Mouse (Mus musculus) heart, embryonic 12.5 days (tissue): ENCODE results near the gene Arhgdib. TPM values are rescaled to one million over a fixed set of nuclear protein-coding genes. Genes with fewer than 3 reads are reported as not detected.

Experiments used
- ATAC-seq: fragments of 200-750 bp; cut with Nextera tagmentation; 2 replicates; pipeline ENCODE4 v1.8.0; 2017; ENCODE audit warnings: moderate TSS enrichment, moderate library complexity; ENCODE audit not compliant: insufficient number of reproducible peaks, low FRiP score
- H3K27ac ChIP-seq: fragments of 300-500 bp; sonication (generic); 2 replicates; pipeline ENCODE4 v1.5.1; 2016; ENCODE audit warnings: mild to moderate bottlenecking, moderate library complexity; ENCODE audit not compliant: poor library complexity, severe bottlenecking
- H3K27me3 ChIP-seq: fragments of 300-500 bp; sonication (generic); replicated peaks from 2 replicates; pipeline ENCODE4 v1.6.1; 2016; ENCODE audit warnings: mild to moderate bottlenecking, moderate library complexity
- H3K36me3 ChIP-seq: fragments of 300-500 bp; sonication (generic); 2 replicates; pipeline ENCODE4 v1.6.1; 2016; ENCODE audit warnings: mild to moderate bottlenecking, moderate library complexity
- H3K4me1 ChIP-seq: fragments of 300-500 bp; sonication (generic); replicated peaks from 2 replicates; pipeline ENCODE4 v1.6.1; 2016; ENCODE audit warnings: mild to moderate bottlenecking
- H3K4me2 ChIP-seq: fragments of 300-500 bp; sonication (generic); 2 replicates; pipeline ENCODE4 v1.6.1; 2016; ENCODE audit warnings: mild to moderate bottlenecking, moderate library complexity
- H3K4me3 ChIP-seq: fragments of 300-500 bp; sonication (generic); 2 replicates; pipeline ENCODE4 v1.5.1; 2016; ENCODE audit warnings: mild to moderate bottlenecking
- H3K9ac ChIP-seq: fragments of 300-500 bp; sonication (generic); 2 replicates; pipeline ENCODE4 v1.6.1; 2016; ENCODE audit warnings: mild to moderate bottlenecking, moderate library complexity
- H3K9me3 ChIP-seq: fragments of 300-500 bp; sonication (generic); replicated peaks from 2 replicates; pipeline ENCODE4 v1.6.1; 2016; ENCODE audit warnings: mild to moderate bottlenecking, moderate library complexity
- WGBS: fragments of 180-500 bp; shearing (Covaris S2); methylation state at CpG from one replicate; pipeline ENCODE4 v1.1.7; 2016; 5-methylcytosine and 5-hydroxymethylcytosine counted together
- polyA plus RNA-seq: library from polyadenylated mRNA; unstranded; fragments of >200 nt; fragmentation: Nextera tagmentation; extraction: Ambion mirVana; gene quantifications from 2 replicates; pipeline ENCODE4 v1.2.1, GENCODE M21; 2016

Gene Arhgdib
- polyA plus RNA-seq, 1 experiment from 2014 or later, result 93.8 TPM

- Histone ChIP-seq H3K36me3 (no peaks in the 10 kb centered on the region), H3K9me3 (0 out of 2 replicates have a peak, but pooled peaks cover 3% of the 10 kb centered on the region), H3K4me3 (no peak overlapping the region), H3K4me2 (no peak overlapping the region), H3K27me3 (no peaks in the 10 kb centered on the region), H3K9ac (no peak overlapping the region), H3K27ac (no peak overlapping the region), H3K4me1 (peaks cover 20% of the 10 kb centered on the region)
- ATAC-seq, result no peak
- 79% methylated on average over 9 of the region's 9 CpGs for WGBS
These were observed 39.2 kb downstream of the Arhgdib start for GRCm38 (mm10) chr6:136902527-136902926.

- peaks cover 15% of the 10 kb centered on the region for H3K4me1 ChIP-seq
- no peaks in the 10 kb centered on the region for H3K27me3 ChIP-seq
- 65% methylated on average over 2 of the region's 2 CpGs for WGBS
- H3K9me3 ChIP-seq, result 0 out of 2 replicates have a peak, but pooled peaks cover 3% of the 10 kb centered on the region
- no peak overlapping the region for H3K9ac ChIP-seq
- H3K36me3 ChIP-seq, result no peaks in the 10 kb centered on the region
- H3K27ac ChIP-seq, result no peak overlapping the region
- H3K4me2 ChIP-seq, result no peak overlapping the region
- ATAC-seq, result no peak
- H3K4me3 ChIP-seq, result no peak overlapping the region
These were observed 40.7 kb downstream of the Arhgdib start for GRCm38 (mm10) chr6:136901010-136901409.

- 47% methylated on average over 4 of the region's 4 CpGs for WGBS
- 0 out of 2 replicates have a peak, but pooled peaks cover 3% of the 10 kb centered on the region for H3K9me3 ChIP-seq
- H3K27ac ChIP-seq, result no peak overlapping the region
These were observed 41.2 kb downstream of the Arhgdib start for GRCm38 (mm10) chr6:136900369-136901009.

DNA sequence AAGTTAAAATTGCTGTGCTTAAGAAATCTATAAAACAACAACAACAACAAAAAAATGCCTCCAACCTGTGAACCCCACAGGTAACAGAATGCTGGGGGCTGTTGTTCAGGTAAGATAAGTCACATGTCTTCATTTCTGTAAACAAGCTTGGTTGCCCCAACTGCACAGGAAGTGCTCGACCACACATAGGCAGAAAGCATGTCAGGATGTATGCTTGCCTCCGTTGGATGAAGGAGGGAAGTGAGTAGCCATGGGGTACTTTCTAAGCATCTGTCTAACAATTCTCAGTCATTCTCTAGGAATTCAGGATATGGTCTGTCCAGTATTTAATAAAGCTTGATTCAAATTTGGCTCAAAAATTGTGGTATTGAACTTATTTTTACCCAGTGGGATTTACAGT, 42.7 kb downstream of the Arhgdib start:
- Histone ChIP-seq H3K4me2 (no peak overlapping the region), H3K4me1 (peaks cover 20% of the 10 kb centered on the region), H3K4me3 (no peak overlapping the region), H3K27ac (0 out of 2 replicates have a peak overlapping the region, but pooled peaks have one; percentile 48), H3K27me3 (no peaks in the 10 kb centered on the region), H3K9ac (no peak overlapping the region), H3K9me3 (0 out of 2 replicates have a peak, but pooled peaks cover 3% of the 10 kb centered on the region), H3K36me3 (no peaks in the 10 kb centered on the region)
- WGBS, result 63% methylated on average over 2 of the region's 2 CpGs
- ATAC-seq, result no peak

More at GRCm38 (mm10) chr6:136900369-136901009, 41.2 kb downstream of the Arhgdib start:
- Histone ChIP-seq H3K36me3 (no peaks in the 10 kb centered on the region), H3K4me1 (peaks cover 15% of the 10 kb centered on the region), H3K4me2 (no peak overlapping the region), H3K4me3 (no peak overlapping the region), H3K27me3 (no peaks in the 10 kb centered on the region), H3K9ac (no peak overlapping the region)
- no peak for ATAC-seq

GRCm38 (mm10) chr6:136898222-136898621, 43.5 kb downstream of the Arhgdib start:
- Histone ChIP-seq H3K4me1 (peaks cover 20% of the 10 kb centered on the region), H3K9ac (no peak overlapping the region), H3K9me3 (0 out of 2 replicates have a peak, but pooled peaks cover 3% of the 10 kb centered on the region), H3K4me3 (no peak overlapping the region), H3K27ac (peak overlapping the region; percentile 48; the same call in 1 of the 2 replicates), H3K4me2 (no peak overlapping the region), H3K27me3 (no peaks in the 10 kb centered on the region), H3K36me3 (no peaks in the 10 kb centered on the region)
- ATAC-seq, result peak; percentile 60
- WGBS, result 10% methylated on average over 4 of the region's 4 CpGs

DNA sequence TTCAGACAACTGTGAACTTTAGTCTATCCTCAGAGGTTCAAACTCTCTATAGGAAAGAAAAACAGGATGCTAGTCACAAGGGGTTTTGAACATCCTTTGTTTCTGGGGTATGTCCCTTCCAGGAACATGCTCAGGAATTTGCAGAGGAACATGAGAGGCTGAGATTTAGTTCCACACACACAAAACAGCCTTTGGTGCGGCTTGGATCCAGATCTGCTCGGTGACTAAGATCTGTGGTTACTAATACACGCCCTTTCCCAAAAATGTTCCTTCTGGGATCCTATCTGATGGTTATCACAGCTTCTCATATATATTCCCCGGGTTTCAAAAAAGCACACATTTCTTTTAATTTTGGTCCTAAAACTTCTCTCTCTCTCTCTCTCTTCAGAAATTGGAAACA, 43.9 kb downstream of the Arhgdib start:
- H3K4me1 ChIP-seq, result peaks cover 20% of the 10 kb centered on the region
- H3K4me3 ChIP-seq, result no peak overlapping the region
- no peaks in the 10 kb centered on the region for H3K27me3 ChIP-seq
- 0 out of 2 replicates have a peak, but pooled peaks cover 3% of the 10 kb centered on the region for H3K9me3 ChIP-seq
- no peak for ATAC-seq
- H3K36me3 ChIP-seq, result no peaks in the 10 kb centered on the region
- 52% methylated on average over 4 of the region's 4 CpGs for WGBS
- H3K4me2 ChIP-seq, result no peak overlapping the region
- H3K9ac ChIP-seq, result no peak overlapping the region
- H3K27ac ChIP-seq, result 0 out of 2 replicates have a peak overlapping the region, but pooled peaks have one; percentile 35

DNA sequence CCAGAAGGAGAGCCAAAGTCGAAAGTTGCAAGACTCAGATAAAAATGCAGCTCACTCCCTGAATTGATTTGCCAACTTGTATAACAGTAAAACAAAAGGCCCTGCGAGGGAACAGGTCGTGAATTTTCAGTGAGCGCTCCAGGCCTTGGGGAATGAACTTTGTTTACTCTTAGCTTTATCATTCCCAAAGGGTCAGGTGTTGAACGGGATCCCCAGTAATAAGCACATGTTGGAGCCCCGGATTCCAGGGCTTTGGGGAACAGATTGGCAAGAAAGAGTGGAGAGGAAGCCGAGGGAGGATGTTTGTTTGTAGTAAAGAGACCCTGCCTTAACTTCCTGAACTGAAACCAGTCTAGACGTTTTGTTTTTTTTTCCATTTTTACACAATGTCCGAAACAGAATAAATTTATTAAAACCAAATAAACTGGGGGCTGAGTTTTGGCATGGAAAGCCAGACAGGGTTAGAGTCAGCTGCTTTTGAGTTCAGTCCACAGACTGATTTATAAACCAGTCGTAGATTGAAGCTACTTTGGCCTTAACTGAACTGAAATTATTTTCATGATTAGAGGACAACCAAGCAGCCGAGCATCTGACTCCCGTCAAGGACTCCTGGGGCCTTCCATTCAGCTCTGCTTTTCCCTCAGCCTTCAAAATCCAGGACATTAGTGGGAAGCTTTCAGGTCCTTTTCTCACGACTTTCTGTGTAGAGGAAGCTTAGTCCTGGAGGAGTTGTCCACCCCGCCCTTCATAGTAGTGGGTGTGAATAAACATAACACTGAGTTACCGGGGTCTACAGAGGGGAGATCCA, 47.0 kb downstream of the Arhgdib start:
- Histone ChIP-seq H3K4me2 (no peak overlapping the region), H3K9ac (no peak overlapping the region), H3K9me3 (0 out of 2 replicates have a peak, but pooled peaks cover 3% of the 10 kb centered on the region), H3K4me1 (peaks cover 20% of the 10 kb centered on the region), H3K4me3 (no peak overlapping the region), H3K36me3 (no peaks in the 10 kb centered on the region), H3K27ac (peak overlapping the region; percentile 67), H3K27me3 (no peaks in the 10 kb centered on the region)
- ATAC-seq, result no peak
- 48% methylated on average over 15 of the region's 15 CpGs for WGBS

DNA sequence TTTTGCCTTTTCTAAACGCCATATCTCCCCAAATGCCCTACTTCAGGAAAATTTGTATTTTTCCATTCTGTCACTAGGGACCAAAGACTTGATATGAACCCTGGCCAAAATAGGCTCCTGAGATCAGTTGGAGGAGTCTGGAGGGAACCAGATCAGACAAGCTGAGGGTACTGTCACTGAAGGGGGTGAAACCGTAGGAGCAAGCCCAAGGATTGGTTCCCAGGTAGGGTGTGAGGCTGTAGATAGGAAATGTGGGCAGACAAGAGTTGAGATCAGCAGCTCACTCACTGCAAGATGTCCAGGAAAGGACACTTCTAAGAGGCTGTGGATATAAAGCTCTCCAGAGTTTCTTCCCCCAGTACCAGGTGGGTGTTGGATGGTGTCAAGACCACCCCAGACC, 49.7 kb downstream of the Arhgdib start:
- Histone ChIP-seq H3K4me3 (no peak overlapping the region), H3K9me3 (no peaks in the 10 kb centered on the region), H3K36me3 (no peaks in the 10 kb centered on the region), H3K4me2 (no peak overlapping the region), H3K27me3 (no peaks in the 10 kb centered on the region), H3K27ac (no peak overlapping the region), H3K9ac (no peak overlapping the region), H3K4me1 (peaks cover 12% of the 10 kb centered on the region)
- ATAC-seq, result no peak
- 52% methylated on average over 2 of the region's 2 CpGs for WGBS

DNA sequence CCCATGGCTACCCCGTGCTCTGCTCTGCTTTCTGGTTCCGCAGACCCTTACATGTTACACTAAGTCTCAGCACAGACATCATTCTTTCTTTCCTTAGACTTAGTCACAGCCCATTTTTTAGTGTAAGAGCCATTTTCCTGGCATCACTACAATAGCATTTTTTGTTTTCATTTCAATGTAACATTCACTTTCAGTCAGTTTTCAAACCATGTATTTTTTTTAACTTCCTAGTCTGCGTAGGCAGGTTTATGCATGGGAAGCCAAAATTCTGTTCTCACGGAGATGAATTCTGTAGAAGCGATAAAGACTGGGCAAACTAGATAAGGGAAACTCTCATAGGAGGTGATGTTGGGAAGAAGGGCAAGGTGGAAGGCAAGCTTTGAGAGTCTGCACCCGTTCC, 52.1 kb downstream of the Arhgdib start:
- H3K9ac ChIP-seq, result no peak overlapping the region
- no peaks in the 10 kb centered on the region for H3K27me3 ChIP-seq
- no peaks in the 10 kb centered on the region for H3K36me3 ChIP-seq
- no peaks in the 10 kb centered on the region for H3K9me3 ChIP-seq
- no peak overlapping the region for H3K27ac ChIP-seq
- H3K4me1 ChIP-seq, result peaks cover 10% of the 10 kb centered on the region
- WGBS, result 76% methylated on average over 6 of the region's 6 CpGs
- ATAC-seq, result no peak
- no peak overlapping the region for H3K4me2 ChIP-seq
- no peak overlapping the region for H3K4me3 ChIP-seq

DNA sequence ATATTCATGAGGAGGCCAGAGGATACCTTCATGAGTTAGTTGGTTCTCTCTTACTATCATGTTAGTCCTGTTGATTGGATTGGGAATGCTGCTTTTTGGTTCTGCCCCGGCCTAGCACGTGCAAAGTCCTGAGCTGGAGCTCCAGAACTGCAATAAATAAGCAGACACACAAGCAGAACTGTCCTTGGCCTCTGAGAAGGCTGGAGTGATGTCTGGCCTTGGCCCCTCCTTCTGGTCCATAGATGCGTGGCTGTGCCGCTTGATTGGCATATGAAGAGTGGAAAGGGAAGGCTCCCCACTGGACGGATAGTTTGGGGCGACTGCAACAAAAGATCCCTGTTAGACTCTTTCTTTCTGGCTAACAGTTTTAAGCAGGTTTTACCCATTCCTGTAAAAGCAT, 52.6 kb downstream of the Arhgdib start:
- no peak overlapping the region for H3K4me3 ChIP-seq
- no peaks in the 10 kb centered on the region for H3K9me3 ChIP-seq
- H3K4me2 ChIP-seq, result no peak overlapping the region
- H3K27me3 ChIP-seq, result no peaks in the 10 kb centered on the region
- H3K9ac ChIP-seq, result no peak overlapping the region
- no peak for ATAC-seq
- peaks cover 7% of the 10 kb centered on the region for H3K4me1 ChIP-seq
- no peak overlapping the region for H3K27ac ChIP-seq
- H3K36me3 ChIP-seq, result no peaks in the 10 kb centered on the region
- WGBS, result 84% methylated on average over 6 of the region's 6 CpGs

GRCm38 (mm10) chr6:136887854-136888253, 53.8 kb downstream of the Arhgdib start:
- H3K4me1 ChIP-seq, result peaks cover 7% of the 10 kb centered on the region
- no peak overlapping the region for H3K9ac ChIP-seq
- H3K36me3 ChIP-seq, result no peaks in the 10 kb centered on the region
- 38% methylated on average over 9 of the region's 9 CpGs for WGBS
- no peaks in the 10 kb centered on the region for H3K27me3 ChIP-seq
- no peak overlapping the region for H3K4me3 ChIP-seq
- H3K27ac ChIP-seq, result peak overlapping the region; percentile 68
- H3K4me2 ChIP-seq, result no peak overlapping the region
- peak; percentile 83 for ATAC-seq
- no peaks in the 10 kb centered on the region for H3K9me3 ChIP-seq
